ENCODE assay signal across 16 mouse cellular contexts in the genomic region with DNA sequence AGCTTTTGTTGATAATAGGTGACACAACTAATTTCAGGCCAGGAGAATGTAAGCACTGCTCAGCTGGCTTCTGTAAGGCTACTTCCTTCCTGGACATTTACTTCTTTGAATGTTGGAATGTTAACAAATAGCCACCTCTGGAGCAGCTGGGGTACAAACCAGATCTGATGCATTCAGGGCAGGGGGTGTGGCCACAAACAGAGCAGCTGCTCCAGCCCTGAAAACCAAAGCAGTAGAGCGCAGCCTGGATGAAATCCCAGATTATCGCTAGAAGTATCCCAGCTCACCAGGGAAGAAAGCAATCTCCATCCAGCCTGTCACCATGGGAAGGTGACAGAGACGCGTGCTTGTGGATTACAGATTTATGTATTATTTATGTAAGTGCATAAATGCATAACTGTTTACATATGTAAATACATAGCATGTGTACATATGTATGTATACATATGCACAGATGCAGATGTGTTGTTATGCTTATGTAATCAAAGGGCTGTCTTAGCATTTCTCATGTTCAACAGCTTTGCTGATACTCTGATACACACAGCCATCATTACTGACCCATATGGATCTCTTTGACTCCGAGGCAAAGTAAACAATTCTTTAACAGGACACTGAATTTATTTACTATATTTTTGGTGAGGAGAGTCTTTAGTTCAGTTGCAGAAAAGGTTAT.
A peak's percentile ranks its signal among the peaks of the same experiment; 100 is the strongest.
DNase-seq lines count a peak whose midpoint lies in the region; ATAC-seq and TF ChIP-seq lines count a peak whose summit lies in the region.
"Had no signal": no experiment of that assay in that cellular context is flagged by ENCODE, and none has a peak within 500 bp of the region (broad histone marks: within the 10 kb centered on the region; RNA-seq: fewer than 3 reads in every experiment).

No protein-coding gene starts in this region.

- 65% methylated on average over 5 of the region's 5 CpGs for WGBS in heart, embryonic 10.5 days
- WGBS in lung, postnatal 0 days: 42% methylated on average over 5 of the region's 5 CpGs

- no peak for TF ChIP-seq EP300 in lung, postnatal 0 days (IDR thresholded peaks at IDR 0.05)

- intact Hi-C loops in left cerebral cortex, postnatal 14 days (cut with DNase I): no loop called here

- no peaks in the 10 kb centered on the region for H3K27me3 ChIP-seq in heart, embryonic 10.5 days (ENCODE audit: insufficient read depth, poor library complexity, severe bottlenecking)
- H3K27me3 ChIP-seq in lung, postnatal 0 days (replicated peaks; ENCODE audit: insufficient read depth, low read length): no peaks in the 10 kb centered on the region
- H3K27me3 ChIP-seq: hindbrain, embryonic 12.5 days; limb, embryonic 13.5 days had no signal

- DNase-seq in heart, adult 11 months: peak; percentile 88
- no peak for DNase-seq in heart, embryonic 10.5 days (ENCODE audit: low spot score)
- DNase-seq in left cerebral cortex, postnatal 14 days (ENCODE audit: low spot score in 2 of 2): peak; percentile 4 to 11
- DNase-seq in left cerebral cortex, adult 8-10 months (ENCODE audit: low spot score in 2 of 2): no peak
- peak; percentile 3 for DNase-seq in ZHBTc4 (ENCODE audit: low read depth, low spot score)
- DNase-seq in lung, postnatal 0 days (ENCODE audit: low spot score): peak; percentile 22
- DNase-seq in ovary, adult 18-20 months (ENCODE audit: low spot score): no peak
- DNase-seq in right cerebral cortex, postnatal 36 days (ENCODE audit: low spot score in 2 of 2): no peak
- DNase-seq: adrenal gland, adult 2 months; cerebellum, postnatal 25 days; layer of hippocampus, postnatal 36 days; spleen, adult 18-20 months had no signal

- no peak overlapping the region for H3K4me3 ChIP-seq in heart, embryonic 10.5 days
- no peak overlapping the region for H3K4me3 ChIP-seq in lung, postnatal 0 days (ENCODE audit: low read depth, low read length)
- H3K4me3 ChIP-seq: hindbrain, embryonic 12.5 days; limb, embryonic 13.5 days; myocyte had no signal

- H3K36me3 ChIP-seq in heart, embryonic 10.5 days: no peaks in the 10 kb centered on the region
- no peaks in the 10 kb centered on the region for H3K36me3 ChIP-seq in lung, postnatal 0 days (ENCODE audit: insufficient read depth, low read length)
- H3K36me3 ChIP-seq: hindbrain, embryonic 12.5 days; limb, embryonic 13.5 days had no signal

- ATAC-seq in lung, postnatal 0 days: no peak

- no peaks in the 10 kb centered on the region for H3K9me3 ChIP-seq in heart, embryonic 10.5 days
- no peaks in the 10 kb centered on the region for H3K9me3 ChIP-seq in lung, postnatal 0 days (ENCODE audit: low read length)
- H3K9me3 ChIP-seq: hindbrain, embryonic 12.5 days; limb, embryonic 13.5 days had no signal

- H3K4me1 ChIP-seq in heart, embryonic 10.5 days: peaks cover 9% of the 10 kb centered on the region
- H3K4me1 ChIP-seq in lung, postnatal 0 days (ENCODE audit: insufficient read depth, low read depth, low read length): no peaks in the 10 kb centered on the region
- H3K4me1 ChIP-seq: hindbrain, embryonic 12.5 days had no signal

- no peak overlapping the region for H3K9ac ChIP-seq in lung, postnatal 0 days (replicated peaks; ENCODE audit: low read depth)
- H3K9ac ChIP-seq: hindbrain, embryonic 12.5 days; limb, embryonic 13.5 days had no signal

- H3K4me2 ChIP-seq in lung, postnatal 0 days (replicated peaks; ENCODE audit: low read depth, low read length): no peak overlapping the region
- H3K4me2 ChIP-seq: hindbrain, embryonic 12.5 days; limb, embryonic 13.5 days had no signal

- no peak overlapping the region for H3K27ac ChIP-seq in heart, embryonic 10.5 days
- H3K27ac ChIP-seq in lung, postnatal 0 days (ENCODE audit: low read length): no peak overlapping the region
- H3K27ac ChIP-seq: hindbrain, embryonic 12.5 days; limb, embryonic 13.5 days; macrophage had no signal

- TF ChIP-seq CTCF in lung, postnatal 0 days (IDR thresholded peaks at IDR 0.05): no peak

Comparison
In these comparisons a context has a peak if more than half of its experiments do, and no peak if none do; other contexts are left out.
1. DNase-seq: peak in heart, adult 11 months (single experiment), left cerebral cortex, postnatal 14 days (2 of 2), ZHBTc4 (single experiment) and lung, postnatal 0 days (single experiment); none in heart, embryonic 10.5 days (single experiment), left cerebral cortex, adult 8-10 months (0 of 2), ovary, adult 18-20 months (single experiment) and right cerebral cortex, postnatal 36 days (0 of 2).